Mouse (Mus musculus) heart, adult 9 months (tissue): ENCODE data around the gene Kcnk12.

Experiments
- DNase-seq, 2 experiments: peaks; one replicate each; pipeline ENCODE4 v3.0.0; 2022; ENCODE audit warnings: low spot score in 2 of 2

Kcnk12 gene

DNA sequence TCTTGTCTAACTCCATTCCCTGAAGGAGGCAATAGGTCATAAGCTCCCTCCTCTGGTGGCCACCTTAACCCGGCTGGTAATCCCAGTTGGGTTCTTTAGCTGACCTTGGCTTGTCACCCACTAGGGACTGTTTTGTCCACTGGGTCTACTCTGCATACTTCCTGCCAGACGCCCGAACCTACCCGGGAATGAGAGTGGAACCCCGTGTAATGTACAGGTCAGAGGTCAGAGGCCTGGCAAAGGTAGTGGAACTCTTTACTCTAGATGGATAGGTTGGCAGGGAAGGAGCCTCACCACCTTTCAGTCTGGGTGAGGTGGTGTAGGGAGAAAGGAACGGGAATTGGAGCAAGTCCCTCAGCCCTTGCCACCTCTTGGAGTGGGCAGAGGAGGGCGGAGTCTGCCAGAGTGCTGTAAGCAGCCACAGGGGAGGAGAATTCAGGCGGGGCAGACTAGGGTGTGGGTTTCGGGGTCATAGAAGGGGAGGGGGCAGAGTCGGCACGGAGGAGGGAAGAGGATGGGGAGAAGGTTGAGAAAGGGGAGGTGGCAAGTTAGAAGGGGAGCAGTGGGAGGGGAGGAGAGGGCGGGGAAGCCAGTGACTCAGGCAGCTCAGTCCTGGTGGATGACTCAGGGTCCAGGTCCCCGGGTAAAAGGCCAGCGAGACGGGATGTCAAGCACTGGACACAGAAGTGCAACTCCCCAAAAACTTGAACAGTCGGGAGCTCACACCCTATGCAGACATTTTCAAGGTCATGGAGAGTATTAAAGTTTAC is 98.6 kb downstream of the Kcnk12 start:
- DNase-seq = no peak

GRCm38 (mm10) chr17:87696814-87697213 is 101.0 kb downstream of the Kcnk12 start:
- DNase-seq = no peak

GRCm38 (mm10) chr17:87695874-87696465 is 101.8 kb downstream of the Kcnk12 start:
- no peak for DNase-seq
